Mouse (Mus musculus): ENCODE data around the gene Sh2d2a.
"Not testable (repeated sequence)": the region's sequence is repeated elsewhere in the genome, so short reads cannot be mapped to it uniquely, and the experiment has no call there.

Sh2d2a gene

GRCm38 (mm10) chr3:87857666-87858065 is 11.1 kb downstream of the Sh2d2a start:
- no peak for DNase-seq

- DNase-seq: peak; percentile 59
Measured at GRCm38 (mm10) chr3:87859813-87860212, 13.3 kb downstream of the Sh2d2a start.

DNA sequence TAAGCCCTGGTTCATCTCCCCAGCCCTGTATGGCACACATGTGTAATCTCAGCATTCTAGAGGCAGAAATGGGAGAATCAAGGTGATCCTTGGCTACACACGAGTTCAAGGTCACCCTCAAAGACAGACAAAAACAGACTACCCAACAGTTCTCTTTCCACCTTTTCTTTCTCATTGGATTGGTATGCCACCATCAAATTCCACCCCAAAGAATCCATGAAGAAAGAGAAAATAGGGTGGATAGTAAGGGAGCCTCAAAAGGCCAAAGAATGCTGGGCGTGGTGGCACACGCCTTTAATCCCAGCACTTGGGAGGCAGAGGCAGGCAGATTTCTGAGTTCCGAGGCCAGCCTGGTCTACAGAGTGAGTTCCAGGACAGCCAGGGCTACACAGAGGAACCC is 17.6 kb downstream of the Sh2d2a start:
- DNase-seq: not testable (repeated sequence)

- DNase-seq: no peak
Measured at GRCm38 (mm10) chr3:87877730-87878129, 31.2 kb downstream of the Sh2d2a start.

DNA sequence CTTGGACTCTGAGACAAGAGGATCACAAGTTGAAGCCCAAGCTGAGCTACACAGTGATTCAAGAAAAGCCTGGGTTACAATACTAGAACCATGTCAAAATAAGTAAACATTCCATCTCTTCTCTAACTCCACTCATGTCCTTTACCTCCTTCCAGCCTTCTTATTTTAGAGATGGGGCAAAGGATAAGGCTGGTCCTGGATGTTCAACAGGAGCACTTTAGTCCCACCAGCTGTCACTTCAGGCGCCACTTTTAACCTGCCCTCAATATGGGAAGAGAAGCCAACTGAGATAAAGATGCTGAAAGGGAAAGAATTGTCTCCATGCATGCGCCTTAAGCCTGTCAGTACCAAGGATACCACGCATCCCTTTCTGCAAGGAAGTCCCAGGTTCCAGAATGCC is 37.7 kb downstream of the Sh2d2a start:
- DNase-seq: no peak

DNA sequence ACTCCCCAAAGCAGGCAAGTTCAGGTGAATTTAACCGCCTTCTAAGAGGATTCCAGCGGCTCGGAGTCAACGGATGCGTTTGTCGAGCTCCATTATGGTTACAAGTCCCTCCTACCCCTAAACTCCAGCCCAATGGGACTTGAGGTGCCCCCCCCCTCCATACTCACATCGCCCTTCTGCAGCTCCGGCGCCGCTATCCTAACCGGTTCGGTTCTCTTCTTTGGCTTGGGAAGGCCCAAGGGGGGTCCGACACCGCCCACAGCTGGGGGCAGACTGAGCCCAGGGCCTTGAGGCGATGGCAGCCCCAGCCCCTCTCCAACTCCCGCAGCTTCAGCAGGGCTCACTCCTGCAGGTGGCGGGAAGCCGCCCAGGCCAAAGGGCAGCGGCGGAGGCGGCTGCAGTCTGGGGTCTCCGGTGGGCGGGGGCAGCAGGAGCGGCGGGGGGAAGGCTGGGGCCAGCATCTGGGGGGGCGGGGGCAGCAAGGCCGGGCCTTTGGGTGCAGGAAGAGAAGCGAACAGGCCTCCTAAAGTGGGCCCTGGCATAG is 38.2 kb downstream of the Sh2d2a start:
- peak; percentile 48 for DNase-seq

GRCm38 (mm10) chr3:87885281-87886003 is 38.9 kb downstream of the Sh2d2a start, which contains the start of gene Prcc:
Gene Prcc (minus strand): TSS chr3:87885608.
- DNase-seq: peak; percentile 72

DNA sequence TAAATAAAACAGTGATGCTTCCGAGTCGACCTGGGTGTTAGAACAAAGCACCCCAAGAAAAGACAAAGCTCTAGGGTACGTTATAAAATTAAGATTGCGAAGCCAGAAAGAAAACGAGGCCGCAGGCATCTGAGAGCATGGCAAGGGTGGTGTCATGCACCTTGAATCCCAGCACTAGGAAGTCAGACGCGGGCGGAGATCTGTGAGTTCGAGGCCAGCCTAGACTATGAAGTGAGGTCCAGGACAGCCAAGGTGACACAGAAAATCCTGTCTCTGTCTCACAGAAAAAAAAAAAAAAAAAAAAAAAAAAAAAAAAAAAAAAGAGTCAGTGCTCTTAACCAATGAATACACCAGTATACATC is 39.4 kb downstream of the Sh2d2a start:
- DNase-seq: peak; percentile 37

- no peak for DNase-seq
Measured at GRCm38 (mm10) chr3:87886416-87886815, 39.9 kb downstream of the Sh2d2a start.

DNA sequence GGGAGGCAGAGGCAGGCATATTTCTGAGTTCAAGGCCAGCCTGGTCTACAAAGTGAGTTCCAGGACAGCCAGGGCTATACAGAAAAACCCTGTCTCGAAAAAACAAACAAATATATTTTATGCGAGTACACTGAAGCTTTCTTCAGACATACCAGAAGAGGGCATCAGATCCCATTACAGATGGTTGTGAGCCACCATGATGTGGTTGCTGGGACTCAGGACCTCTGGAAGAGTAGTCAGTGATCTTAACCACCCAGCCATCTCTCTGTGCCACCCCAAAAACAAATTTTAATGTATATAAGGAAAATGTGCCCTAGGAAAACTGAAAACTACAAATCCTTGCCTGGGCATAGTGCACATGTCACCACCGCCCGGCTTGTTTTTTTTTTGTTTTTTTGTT is 40.8 kb downstream of the Sh2d2a start:
- not testable (repeated sequence) for DNase-seq

DNA sequence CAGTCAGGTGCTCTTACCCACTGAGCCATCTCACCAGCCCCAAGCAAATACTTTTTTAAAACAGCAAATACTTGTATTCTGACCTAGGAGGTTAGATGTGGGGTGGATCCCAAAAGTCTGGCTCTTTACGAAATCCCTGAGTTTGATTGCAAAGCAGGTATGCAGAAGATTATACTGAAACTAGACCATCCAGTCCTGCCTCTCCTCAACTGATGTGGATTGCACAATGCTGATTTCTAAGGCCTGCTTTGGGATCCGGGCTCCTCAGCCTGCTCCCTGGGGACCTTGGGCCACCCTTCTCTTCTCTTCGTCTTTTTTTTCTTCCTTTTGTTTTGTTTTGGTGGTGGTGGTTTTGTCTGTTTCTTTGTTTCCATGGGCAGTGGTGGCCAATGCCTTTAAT is 44.9 kb downstream of the Sh2d2a start:
- no peak for DNase-seq

DNA sequence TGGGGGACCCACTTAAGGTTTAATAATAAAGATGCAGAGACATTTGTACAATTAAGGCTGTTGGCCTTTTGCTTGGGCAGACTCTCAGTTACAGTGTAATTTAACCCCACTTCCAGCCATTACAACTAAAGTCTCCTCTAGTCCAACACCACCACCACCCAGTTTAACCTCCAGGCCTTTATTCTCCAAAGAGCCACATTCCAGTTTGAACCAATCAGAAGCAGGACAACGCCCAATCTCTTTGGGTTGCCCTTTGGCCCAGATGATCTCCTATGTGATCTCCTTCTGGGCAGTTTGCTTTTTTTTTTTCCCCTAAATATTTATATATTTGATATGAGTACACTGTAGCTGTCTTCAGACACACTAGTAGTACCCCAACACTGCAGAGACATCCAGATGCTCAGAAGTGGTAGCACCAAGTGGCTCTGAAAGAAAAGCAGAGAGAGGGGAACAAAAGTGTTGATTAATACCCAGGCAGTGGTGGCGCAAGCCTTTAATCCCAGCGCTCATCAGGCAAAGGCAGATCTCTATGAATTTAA is 46.9 kb downstream of the Sh2d2a start:
- no peak for DNase-seq

DNA sequence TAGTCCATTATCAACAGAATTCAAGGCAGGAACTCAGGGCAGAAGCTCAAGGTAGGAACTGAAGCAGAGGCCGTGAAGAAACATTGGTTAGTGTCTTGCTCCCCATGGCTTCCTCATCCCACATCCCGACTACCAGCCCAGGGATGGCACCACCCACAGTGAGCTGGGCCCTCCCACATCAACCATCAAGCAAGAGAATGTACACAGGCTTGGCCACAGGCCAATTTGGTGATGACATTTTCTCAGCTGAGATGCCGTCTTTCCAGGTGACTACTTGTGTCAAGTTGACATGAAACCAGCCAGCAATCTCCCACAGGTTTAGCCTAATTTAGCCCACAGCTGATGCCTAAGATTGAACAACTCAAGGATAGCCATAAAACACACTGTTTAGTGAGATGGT is 52.7 kb downstream of the Sh2d2a start:
- no peak for DNase-seq

DNA sequence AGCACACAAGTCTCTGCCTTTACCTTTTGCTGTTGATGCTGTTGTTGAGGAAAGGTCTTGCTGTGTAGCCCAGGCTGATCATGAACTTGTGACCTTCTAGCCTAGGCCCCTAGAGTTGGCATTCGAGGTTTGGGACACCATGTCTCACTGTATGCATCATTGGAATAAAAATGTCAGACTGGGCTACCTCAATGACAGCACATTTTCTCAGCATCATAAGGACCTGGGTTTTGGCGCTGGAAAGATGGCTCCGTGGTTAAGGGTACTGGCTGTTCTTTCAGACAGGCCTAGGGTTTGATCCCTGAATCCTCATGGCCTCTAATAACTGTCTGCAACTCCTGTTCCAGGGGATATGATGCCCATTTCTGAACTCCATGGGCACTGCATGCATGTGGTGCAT is 53.2 kb downstream of the Sh2d2a start:
- no peak for DNase-seq

DNA sequence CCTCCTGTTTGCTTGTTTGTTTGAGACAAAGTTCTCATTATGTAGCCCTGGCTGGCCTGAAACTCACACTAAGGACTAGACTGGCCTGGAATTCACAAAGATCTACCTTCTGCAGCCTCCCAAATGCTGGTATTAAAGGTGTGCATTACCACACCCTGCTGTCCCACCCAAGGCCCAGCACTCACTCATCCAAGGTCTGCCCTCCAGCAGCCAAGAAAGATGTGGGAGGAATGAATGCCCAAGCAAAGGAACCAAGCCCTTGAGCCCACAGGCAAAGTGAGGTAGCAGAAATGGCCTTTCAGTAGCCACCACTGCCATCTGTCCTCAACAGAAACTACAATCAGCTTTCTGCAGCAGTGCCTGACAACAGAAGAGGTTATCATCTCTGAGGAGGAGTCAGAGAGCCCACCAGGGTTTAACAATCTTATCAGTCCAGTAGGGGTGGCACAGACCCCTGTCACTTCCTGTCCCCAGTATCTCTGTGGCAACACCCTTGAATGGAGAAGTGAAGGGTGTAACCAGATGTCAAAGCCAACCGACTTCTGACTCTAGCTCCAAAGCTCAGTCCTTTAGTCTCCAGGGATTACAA is 54.6 kb downstream of the Sh2d2a start:
- DNase-seq: no peak

DNA sequence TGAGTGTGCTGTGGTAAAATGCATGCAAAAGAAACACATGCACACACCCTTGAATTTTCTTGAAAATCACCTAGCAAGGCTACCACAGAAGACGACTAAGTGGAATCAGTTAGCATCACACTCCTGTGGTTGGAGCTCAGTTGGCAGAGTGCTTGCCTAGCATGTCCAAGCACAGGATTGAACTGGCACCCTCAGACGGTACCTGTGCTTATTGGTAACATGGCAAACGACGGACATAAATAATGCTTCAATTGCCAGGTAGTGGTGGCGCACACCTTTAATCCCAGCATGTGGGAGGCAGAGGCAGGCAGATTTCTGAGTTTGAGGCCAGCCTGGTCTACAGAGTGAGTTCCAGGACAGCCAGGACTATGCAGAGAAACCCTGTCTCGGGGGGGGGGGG is 55.4 kb downstream of the Sh2d2a start:
- DNase-seq: not testable (repeated sequence)

DNA sequence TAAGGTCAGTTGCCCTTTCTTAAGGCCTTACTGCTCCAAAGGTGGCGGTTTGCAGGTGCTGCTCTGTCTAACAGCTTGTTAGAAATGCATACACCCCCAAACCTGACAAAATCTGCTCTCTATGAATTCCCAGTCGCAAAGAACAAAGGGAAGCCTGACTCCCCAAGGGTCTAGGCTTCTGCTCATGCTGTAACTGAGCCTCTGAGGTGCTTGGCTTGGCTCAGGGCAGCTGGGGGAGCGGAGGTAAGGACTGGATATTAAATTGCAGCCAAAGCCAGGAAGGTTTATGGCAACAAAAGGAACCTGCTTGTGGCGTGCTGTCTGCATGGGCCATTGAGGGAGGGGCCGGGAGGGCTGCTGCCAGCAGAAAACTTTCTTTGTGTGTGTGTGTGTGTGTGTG is 57.3 kb downstream of the Sh2d2a start:
- DNase-seq: no peak

All from right cerebral cortex, postnatal 4 days (tissue).